Mouse (Mus musculus): ENCODE measurements at regions not wholly inside any gene's neighbourhood (a gene's known extent, or its start where the extent isn't known, plus 50 kb on each side); places are given as distances from the start of the nearest gene placed in this dataset.

DNA sequence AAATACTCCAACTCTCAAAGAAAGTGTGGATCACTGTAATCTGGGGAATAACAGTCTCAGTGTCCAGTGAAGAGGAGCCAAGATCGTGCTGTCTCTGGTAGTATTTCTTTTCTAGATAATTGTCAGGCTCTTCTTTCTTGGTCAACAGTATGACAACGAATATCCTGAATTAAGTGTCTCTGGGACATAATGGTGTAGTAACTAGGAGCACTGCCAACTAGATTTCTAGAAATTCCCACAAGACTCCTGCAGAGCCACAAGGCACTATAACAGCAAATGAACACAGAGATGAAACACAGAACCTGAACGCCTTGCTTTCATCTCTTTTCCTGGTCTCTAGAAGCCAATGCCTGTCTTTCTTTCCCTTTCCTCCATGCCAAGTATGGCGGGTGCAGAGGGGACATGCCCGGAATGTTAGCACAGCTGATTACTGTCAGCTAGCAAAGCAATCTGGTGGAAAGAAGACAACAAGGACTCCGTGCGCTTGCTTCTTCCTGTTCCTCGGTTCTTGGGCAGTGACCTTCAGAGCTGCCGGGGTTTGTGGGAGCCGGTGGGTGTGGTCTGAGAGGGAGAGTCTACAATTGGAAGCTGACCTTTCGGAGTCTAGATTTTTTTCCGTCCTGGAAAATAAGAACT is 122.7 kb upstream of the Adamts9 start:
- Histone ChIP-seq H3K4me3 (replicated peaks; ENCODE audit: low read length) (peak overlapping the region; percentile 9; the same call in 1 of the 2 replicates), H3K4me1 (ENCODE audit: control insufficient read depth, insufficient read depth, low read length) (peaks cover 32% of the 10 kb centered on the region), H3K4me2 (replicated peaks; ENCODE audit: low read depth, low read length, severe bottlenecking) (peak overlapping the region; percentile 45), H3K9ac (ENCODE audit: low read depth, low read length, severe bottlenecking) (no peak overlapping the region), H3K27me3 (ENCODE audit: control insufficient read depth, insufficient read depth, low read length) (no peaks in the 10 kb centered on the region), H3K27ac (replicated peaks; ENCODE audit: low read depth, low read length) (peak overlapping the region; percentile 84), H3K9me3 (ENCODE audit: control insufficient read depth, low read length) (no peaks in the 10 kb centered on the region), H3K36me3 (ENCODE audit: control insufficient read depth, insufficient read depth, low read length) (no peaks in the 10 kb centered on the region)
- peak; percentile 32 for DNase-seq (ENCODE audit: low spot score)
- ATAC-seq (ENCODE audit: low FRiP score, low read depth): peak; percentile 56; the same call in 1 of the 2 replicates
- TF ChIP-seq POLR2A (IDR thresholded peaks at IDR 0.05; ENCODE audit: borderline replicate concordance, extremely low read depth, insufficient read depth, insufficient read length): no peak
- WGBS: 25% methylated on average over 12 of the region's 12 CpGs

DNA sequence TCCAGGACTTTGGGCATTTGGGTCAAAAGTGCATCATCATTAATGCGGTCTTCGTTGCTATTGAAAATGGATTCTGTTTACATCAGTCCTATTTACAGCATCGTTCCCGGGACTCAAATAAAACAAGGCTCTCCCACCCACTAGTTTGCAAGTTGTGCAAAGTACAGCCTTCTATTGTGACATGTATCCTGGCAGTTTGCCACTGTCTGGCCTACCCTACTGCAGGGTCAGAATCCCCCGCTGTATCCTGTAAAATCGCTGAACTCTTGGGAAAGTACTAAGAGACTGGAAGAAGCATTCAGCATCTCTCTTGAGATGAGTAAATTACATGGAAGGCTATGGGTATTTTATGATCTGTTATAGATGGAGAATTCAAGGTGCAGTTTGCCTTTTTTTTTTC is 122.1 kb upstream of the Adamts9 start:
- Histone ChIP-seq H3K36me3 (ENCODE audit: control insufficient read depth, insufficient read depth, low read length) (no peaks in the 10 kb centered on the region), H3K27ac (replicated peaks; ENCODE audit: low read depth, low read length) (no peak overlapping the region), H3K4me3 (replicated peaks; ENCODE audit: low read length) (no peak overlapping the region), H3K4me2 (replicated peaks; ENCODE audit: low read depth, low read length, severe bottlenecking) (no peak overlapping the region), H3K4me1 (ENCODE audit: control insufficient read depth, insufficient read depth, low read length) (peaks cover 32% of the 10 kb centered on the region), H3K9me3 (ENCODE audit: control insufficient read depth, low read length) (no peaks in the 10 kb centered on the region), H3K27me3 (ENCODE audit: control insufficient read depth, insufficient read depth, low read length) (no peaks in the 10 kb centered on the region), H3K9ac (ENCODE audit: low read depth, low read length, severe bottlenecking) (no peak overlapping the region)
- ATAC-seq (ENCODE audit: low FRiP score, low read depth): peak; percentile 23; the same call in 1 of the 2 replicates
- TF ChIP-seq POLR2A (IDR thresholded peaks at IDR 0.05; ENCODE audit: borderline replicate concordance, extremely low read depth, insufficient read depth, insufficient read length): no peak
- DNase-seq (ENCODE audit: low spot score): peak; percentile 72
- 36% methylated on average over 6 of the region's 6 CpGs for WGBS

DNA sequence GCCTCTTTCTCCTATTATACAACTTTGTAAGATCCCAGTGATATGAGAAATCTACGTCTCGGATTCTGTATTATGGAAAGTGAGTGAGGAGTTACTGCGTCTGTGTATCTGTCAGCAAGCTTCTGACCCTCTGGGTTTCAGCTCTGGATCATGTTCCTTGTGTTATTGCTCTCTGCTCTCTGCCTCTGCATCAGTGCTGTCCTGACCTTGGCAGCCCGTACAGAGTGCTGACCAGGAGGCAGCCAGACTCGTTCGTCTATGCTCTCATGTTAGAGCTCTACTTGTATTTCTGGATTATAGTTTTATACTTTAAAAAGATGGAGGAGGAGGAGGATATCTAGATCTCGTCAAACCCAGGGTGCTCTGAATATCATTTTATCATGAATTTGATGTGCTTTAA is 121.1 kb upstream of the Adamts9 start:
- Histone ChIP-seq H3K4me3 (replicated peaks; ENCODE audit: low read length) (no peak overlapping the region), H3K9ac (ENCODE audit: low read depth, low read length, severe bottlenecking) (no peak overlapping the region), H3K9me3 (ENCODE audit: control insufficient read depth, low read length) (no peaks in the 10 kb centered on the region), H3K27me3 (ENCODE audit: control insufficient read depth, insufficient read depth, low read length) (no peaks in the 10 kb centered on the region), H3K4me2 (replicated peaks; ENCODE audit: low read depth, low read length, severe bottlenecking) (no peak overlapping the region), H3K36me3 (ENCODE audit: control insufficient read depth, insufficient read depth, low read length) (no peaks in the 10 kb centered on the region), H3K4me1 (ENCODE audit: control insufficient read depth, insufficient read depth, low read length) (peaks cover 28% of the 10 kb centered on the region), H3K27ac (replicated peaks; ENCODE audit: low read depth, low read length) (no peak overlapping the region)
- no peak for TF ChIP-seq POLR2A (IDR thresholded peaks at IDR 0.05; ENCODE audit: borderline replicate concordance, extremely low read depth, insufficient read depth, insufficient read length)
- DNase-seq (ENCODE audit: low spot score): no peak
- WGBS: 76% methylated on average over 7 of the region's 7 CpGs
- ATAC-seq (ENCODE audit: low FRiP score, low read depth): no peak

DNA sequence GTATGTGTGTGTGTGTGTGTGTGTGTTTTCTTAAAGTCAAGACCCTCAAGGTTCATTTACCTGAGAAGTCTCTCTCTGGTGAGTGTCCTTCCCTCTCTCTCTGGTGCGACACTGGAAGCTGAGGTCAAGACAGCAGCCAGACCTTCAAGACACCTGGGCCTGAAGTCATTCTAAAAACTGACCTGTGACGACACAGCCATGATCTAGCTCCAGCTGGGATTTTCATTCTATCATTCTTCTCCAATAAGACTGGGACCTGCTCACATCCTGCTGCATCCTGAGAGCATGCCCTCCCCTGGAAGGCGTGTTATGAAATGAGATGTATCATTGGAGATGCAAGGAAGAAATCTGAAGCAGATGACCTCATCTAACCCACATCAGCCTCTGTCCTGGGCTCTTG is 118.4 kb upstream of the Adamts9 start:
- peaks cover 28% of the 10 kb centered on the region for H3K4me1 ChIP-seq (ENCODE audit: control insufficient read depth, insufficient read depth, low read length)
- no peak overlapping the region for H3K9ac ChIP-seq (ENCODE audit: low read depth, low read length, severe bottlenecking)
- DNase-seq (ENCODE audit: low spot score) (no peak), ATAC-seq (ENCODE audit: low FRiP score, low read depth) (no peak)
- no peaks in the 10 kb centered on the region for H3K9me3 ChIP-seq (ENCODE audit: control insufficient read depth, low read length)
- H3K36me3 ChIP-seq (ENCODE audit: control insufficient read depth, insufficient read depth, low read length): no peaks in the 10 kb centered on the region
- no peak overlapping the region for H3K4me3 ChIP-seq (replicated peaks; ENCODE audit: low read length)
- 78% methylated on average over 3 of the region's 3 CpGs for WGBS
- TF ChIP-seq POLR2A (IDR thresholded peaks at IDR 0.05; ENCODE audit: borderline replicate concordance, extremely low read depth, insufficient read depth, insufficient read length): no peak
- no peak overlapping the region for H3K27ac ChIP-seq (replicated peaks; ENCODE audit: low read depth, low read length)
- H3K27me3 ChIP-seq (ENCODE audit: control insufficient read depth, insufficient read depth, low read length): no peaks in the 10 kb centered on the region
- H3K4me2 ChIP-seq (replicated peaks; ENCODE audit: low read depth, low read length, severe bottlenecking): no peak overlapping the region

DNA sequence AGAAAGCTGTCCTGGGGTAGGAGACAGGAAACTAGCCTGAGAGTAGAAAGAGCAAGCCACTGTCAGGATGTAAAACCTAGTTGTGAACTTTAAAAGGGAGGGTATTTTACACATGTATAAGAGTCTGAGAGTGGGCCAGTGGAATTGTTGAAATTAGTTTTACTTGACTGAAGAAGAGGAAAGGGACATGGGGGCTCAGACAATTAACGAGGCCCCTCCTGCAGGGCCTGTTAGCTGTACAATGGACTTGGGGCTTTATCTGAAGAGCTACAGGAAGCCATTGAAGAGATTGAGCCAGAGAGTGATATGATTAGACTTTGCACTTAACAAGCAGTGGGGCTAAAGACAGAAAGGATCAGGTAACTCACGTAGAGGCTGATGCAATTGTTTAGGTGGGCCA is 102.2 kb upstream of the Adamts9 start:
- Histone ChIP-seq H3K9ac (ENCODE audit: low read depth, low read length, severe bottlenecking) (no peak overlapping the region), H3K9me3 (ENCODE audit: control insufficient read depth, low read length) (no peaks in the 10 kb centered on the region), H3K4me3 (replicated peaks; ENCODE audit: low read length) (no peak overlapping the region), H3K27ac (replicated peaks; ENCODE audit: low read depth, low read length) (no peak overlapping the region), H3K27me3 (ENCODE audit: control insufficient read depth, insufficient read depth, low read length) (no peaks in the 10 kb centered on the region), H3K36me3 (ENCODE audit: control insufficient read depth, insufficient read depth, low read length) (no peaks in the 10 kb centered on the region), H3K4me1 (ENCODE audit: control insufficient read depth, insufficient read depth, low read length) (no peaks in the 10 kb centered on the region), H3K4me2 (replicated peaks; ENCODE audit: low read depth, low read length, severe bottlenecking) (no peak overlapping the region)
- DNase-seq (ENCODE audit: low spot score) (no peak), ATAC-seq (ENCODE audit: low FRiP score, low read depth) (no peak)
- 69% methylated on average over 2 of the region's 2 CpGs for WGBS
- no peak for TF ChIP-seq POLR2A (IDR thresholded peaks at IDR 0.05; ENCODE audit: borderline replicate concordance, extremely low read depth, insufficient read depth, insufficient read length)
